Mouse (Mus musculus) cerebral cortex, adult 2 months (tissue): ENCODE data around the gene Arpin.

ENCODE experiments used
- WGBS: fragments of 180-500 bp; shearing (Covaris S2); methylation state at CpG from one replicate; pipeline ENCODE4 v1.1.7; 2018; 5-methylcytosine and 5-hydroxymethylcytosine counted together

Gene Arpin

GRCm38 (mm10) chr7:79892576-79893428 is 42.4 kb downstream of the Arpin start:
- 96% methylated on average over 6 of the region's 6 CpGs for WGBS

DNA sequence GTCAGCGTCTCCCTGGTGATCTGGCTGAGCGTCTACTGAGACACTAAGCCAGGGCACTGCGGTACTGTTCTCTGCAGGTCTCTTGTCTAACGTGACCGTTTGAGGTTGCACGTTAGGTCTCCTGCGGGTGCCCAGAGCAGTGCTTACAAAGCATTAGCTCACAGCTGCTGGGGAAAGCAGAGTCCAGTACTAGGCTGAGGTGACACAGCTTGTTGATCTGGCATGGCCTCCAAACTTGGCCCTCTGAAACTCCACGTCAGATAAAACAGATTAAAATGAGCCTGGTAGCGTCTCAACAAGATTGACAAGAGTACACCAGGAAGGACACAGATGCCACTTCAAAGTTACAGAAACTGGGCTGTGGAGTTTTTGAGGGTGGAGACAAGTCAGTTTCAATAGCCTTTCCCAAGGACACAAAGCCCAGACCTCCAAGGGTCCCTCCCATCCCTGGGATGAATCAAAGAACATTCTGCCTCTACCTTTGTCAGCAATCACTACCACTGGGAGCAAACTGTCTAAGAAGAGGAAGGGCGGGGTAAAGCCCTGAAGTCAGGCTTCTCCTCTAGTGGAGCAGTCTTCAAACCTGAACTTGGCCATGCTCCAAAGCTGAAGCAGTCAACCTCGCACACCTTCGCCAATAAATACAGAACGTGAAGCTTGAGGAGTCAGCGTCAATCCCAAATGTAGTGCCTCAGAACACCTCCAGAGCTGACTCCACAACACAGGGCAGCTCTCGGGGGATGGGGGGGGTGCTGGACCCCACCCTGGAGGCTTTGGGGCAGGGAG is 44.5 kb downstream of the Arpin start:
- 89% methylated on average over 15 of the region's 15 CpGs for WGBS

- WGBS: 96% methylated on average over 9 of the region's 9 CpGs
Observed at GRCm38 (mm10) chr7:79888603-79889002, 46.6 kb downstream of the Arpin start.

DNA sequence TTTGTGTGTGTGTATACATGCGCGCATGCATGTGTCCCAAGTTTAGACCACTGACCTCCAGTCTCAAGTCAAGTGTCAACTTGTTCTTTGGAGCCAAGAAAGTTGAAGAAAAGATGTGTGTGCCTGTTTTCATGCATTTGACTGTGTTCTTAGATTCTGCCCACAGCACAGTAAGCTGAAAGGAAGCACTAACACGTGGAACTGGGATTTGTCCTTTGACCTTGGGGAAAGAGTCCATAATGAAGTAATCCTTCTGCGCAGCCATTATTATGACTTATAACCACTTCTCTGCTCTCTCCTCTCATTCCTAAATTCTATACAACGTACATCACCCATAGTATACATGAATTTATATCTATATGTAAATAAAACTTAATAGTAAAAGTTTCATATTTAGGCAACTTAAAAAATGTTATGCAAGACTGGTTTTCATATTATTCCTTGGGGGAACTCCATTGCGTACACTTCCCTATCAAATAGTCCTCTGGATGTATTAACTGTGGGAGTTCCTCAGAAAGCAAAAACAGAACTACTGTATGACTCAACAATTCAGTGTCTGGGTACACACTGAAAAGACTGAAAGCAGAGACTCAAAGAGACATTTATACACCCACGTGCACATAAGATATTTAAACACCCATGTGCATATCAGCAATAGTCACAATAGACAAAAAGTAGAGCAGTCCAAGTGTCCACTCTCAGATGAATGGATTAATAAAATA is 51.4 kb downstream of the Arpin start:
- 89% methylated on average over 7 of the region's 7 CpGs for WGBS

- WGBS: 95% methylated on average over 6 of the region's 6 CpGs
Observed at GRCm38 (mm10) chr7:79881901-79882300, 53.3 kb downstream of the Arpin start.

GRCm38 (mm10) chr7:79880998-79881397 is 54.2 kb downstream of the Arpin start:
- 50% methylated on average over 3 of the region's 3 CpGs for WGBS

DNA sequence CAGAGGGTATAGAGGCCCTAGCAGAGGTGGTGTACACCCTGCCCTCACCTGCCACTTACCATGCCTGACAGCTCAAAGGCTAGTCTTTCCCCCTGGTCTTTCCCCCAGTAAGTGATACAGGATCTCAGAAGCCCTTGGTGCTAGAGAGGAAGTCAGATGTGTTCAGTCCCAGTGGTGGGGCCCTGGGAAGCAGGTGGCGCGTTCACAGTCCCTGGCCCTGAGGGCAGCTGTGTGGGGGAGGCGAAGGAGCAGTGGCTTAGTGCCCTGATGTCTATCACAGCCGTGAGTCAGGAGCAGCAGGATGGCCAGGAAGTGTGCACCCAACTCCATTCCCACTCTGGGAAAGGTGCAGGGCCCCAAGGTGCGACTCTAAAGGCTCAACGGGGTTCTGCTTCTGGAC is 55.1 kb downstream of the Arpin start:
- 89% methylated on average over 6 of the region's 6 CpGs for WGBS

- WGBS: 79% methylated on average over 2 of the region's 2 CpGs
Observed at GRCm38 (mm10) chr7:79878455-79879025, 56.6 kb downstream of the Arpin start.
